Mouse (Mus musculus) bone marrow macrophage, adult 2 months (primary cell): ENCODE measurements at regions not wholly inside any gene's neighbourhood (a gene's known extent, or its start where the extent isn't known, plus 50 kb on each side); places are given as distances from the start of the nearest gene placed in this dataset.
A peak's percentile ranks its signal among the peaks of the same experiment; 100 is the strongest.

ENCODE experiments used
- H3K27ac ChIP-seq: 2 replicates; pipeline ENCODE4 v1.5.1; 2012; ENCODE audit warnings: low read depth, low read length; ENCODE audit not compliant: insufficient read depth
- H3K4me1 ChIP-seq: 2 replicates; pipeline ENCODE4 v1.6.1; 2012; ENCODE audit warnings: low read length; ENCODE audit not compliant: control insufficient read depth, insufficient read depth
- H3K4me3 ChIP-seq: 2 replicates; pipeline ENCODE4 v1.5.1; 2012; ENCODE audit warnings: mild to moderate bottlenecking, low read length, moderate library complexity; ENCODE audit not compliant: insufficient read depth
- CTCF ChIP-seq: IDR thresholded peaks from 2 replicates; pipeline ENCODE4 v1.5.1; 2012; ENCODE audit warnings: low read depth, mild to moderate bottlenecking, low read length, moderate library complexity
- POLR2A ChIP-seq: IDR thresholded peaks from 2 replicates; pipeline ENCODE4 v1.6.1; 2012; ENCODE audit warnings: mild to moderate bottlenecking, low read depth, low read length, borderline replicate concordance

DNA sequence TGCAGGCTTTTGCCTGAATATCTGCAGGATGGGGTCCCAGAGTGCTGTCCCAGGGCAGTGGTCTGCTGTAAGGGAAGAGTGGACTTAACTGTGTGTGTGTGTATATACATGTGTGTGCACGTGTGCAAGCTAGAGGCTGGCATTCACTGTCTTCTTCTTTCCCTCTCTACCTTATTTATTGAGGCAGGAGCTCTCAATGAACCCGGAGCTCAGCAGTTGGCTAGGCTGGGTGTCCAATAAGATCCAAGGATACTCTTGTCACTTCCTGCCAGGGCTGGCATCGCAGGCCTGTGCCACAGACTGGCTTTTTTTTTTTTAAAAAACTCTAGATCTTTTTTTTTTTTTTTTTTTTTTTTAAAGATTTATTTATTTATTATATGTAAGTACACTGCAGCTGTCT is 72.4 kb upstream of the Pmepa1 start:
- H3K4me3 ChIP-seq, result no peak overlapping the region
- TF ChIP-seq CTCF (no peak), POLR2A (no peak)
- peaks cover 28% of the 10 kb centered on the region for H3K4me1 ChIP-seq
- H3K27ac ChIP-seq, result no peak overlapping the region

DNA sequence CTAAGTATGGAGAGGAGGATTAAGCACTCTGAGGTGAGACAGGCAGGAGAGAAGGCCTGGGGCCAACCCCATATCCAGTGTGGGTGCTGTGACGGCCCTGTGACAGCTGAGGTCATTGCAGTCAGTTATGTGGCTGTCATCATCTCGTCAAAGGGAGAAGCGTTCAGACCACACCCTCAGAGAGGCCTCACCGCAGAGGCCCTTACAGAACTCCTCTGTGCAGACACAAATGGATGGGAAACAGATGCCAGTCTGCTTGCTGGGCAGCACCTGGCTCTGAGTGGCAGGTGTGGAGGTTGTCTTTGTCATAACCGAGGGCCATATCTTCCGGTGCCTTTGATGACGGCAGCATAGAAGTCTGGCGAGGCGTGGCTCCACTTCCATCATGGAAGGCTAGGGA is 73.2 kb upstream of the Pmepa1 start:
- TF ChIP-seq CTCF (no peak), POLR2A (no peak)
- no peak overlapping the region for H3K27ac ChIP-seq
- H3K4me3 ChIP-seq, result no peak overlapping the region
- H3K4me1 ChIP-seq, result peaks cover 28% of the 10 kb centered on the region

DNA sequence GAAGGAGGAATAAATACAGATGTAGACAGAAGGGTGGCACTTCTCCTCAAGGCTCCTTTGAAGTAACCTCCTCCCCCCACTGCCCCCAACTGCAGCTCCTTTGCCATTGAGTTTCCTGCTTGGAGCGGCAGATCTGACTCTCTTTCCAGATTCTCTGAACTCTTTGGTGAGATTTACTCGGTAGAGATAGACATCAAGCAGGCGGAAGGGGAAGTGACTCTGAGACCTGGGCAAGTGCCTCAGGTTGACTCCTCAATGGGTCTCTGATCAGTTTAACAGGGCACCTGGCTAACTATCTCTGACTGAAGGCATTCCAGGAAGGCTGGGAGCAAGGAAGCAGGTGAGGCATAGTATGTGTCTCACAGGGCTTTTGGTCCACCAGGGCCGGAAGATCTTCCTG is 73.6 kb upstream of the Pmepa1 start:
- H3K27ac ChIP-seq, result no peak overlapping the region
- H3K4me1 ChIP-seq, result peaks cover 28% of the 10 kb centered on the region
- no peak overlapping the region for H3K4me3 ChIP-seq
- TF ChIP-seq CTCF (no peak), POLR2A (no peak)

DNA sequence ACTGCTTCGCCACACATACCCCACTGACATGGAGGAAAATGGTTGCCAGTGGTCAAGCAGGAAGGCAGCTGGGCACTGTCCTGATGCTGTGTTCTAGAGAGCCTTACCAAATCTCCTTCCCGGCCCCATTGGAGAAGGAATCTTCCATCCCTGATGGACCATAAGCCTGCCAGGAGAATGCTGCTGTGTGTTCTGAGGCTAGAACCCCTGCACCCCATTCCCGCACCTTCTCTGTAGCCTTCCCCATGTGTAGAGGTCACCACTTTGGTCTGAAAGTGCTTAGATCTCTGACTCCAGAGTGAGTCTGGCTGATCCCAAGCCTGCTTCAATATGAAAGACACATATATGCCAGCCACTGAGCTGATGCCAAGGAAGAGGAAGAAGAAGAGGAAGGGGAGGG is 74.1 kb upstream of the Pmepa1 start:
- no peak overlapping the region for H3K4me3 ChIP-seq
- H3K4me1 ChIP-seq, result peaks cover 28% of the 10 kb centered on the region
- H3K27ac ChIP-seq, result no peak overlapping the region
- no peak for TF ChIP-seq CTCF
- TF ChIP-seq POLR2A, result no peak

DNA sequence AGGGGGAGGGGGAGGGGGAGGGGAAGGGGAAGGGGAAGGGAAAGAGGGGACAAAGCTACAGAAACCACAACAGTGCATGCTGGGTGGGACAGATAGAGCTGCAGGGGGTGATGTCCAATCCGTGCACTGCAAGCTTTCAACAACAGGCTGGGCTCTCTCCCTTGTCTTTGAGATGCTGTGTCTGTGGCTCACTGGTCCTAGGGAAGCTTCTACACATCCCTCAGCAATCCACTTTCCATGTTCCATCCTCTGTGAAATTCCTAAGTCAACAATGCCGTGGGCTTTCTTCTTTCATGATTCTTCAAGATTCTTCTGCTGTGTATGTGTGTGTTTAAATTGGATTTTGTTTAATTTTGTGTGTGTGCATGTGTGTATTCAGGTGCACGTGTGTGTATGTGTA is 74.5 kb upstream of the Pmepa1 start:
- H3K4me3 ChIP-seq, result no peak overlapping the region
- H3K27ac ChIP-seq, result no peak overlapping the region
- peaks cover 28% of the 10 kb centered on the region for H3K4me1 ChIP-seq
- no peak for TF ChIP-seq POLR2A
- no peak for TF ChIP-seq CTCF

DNA sequence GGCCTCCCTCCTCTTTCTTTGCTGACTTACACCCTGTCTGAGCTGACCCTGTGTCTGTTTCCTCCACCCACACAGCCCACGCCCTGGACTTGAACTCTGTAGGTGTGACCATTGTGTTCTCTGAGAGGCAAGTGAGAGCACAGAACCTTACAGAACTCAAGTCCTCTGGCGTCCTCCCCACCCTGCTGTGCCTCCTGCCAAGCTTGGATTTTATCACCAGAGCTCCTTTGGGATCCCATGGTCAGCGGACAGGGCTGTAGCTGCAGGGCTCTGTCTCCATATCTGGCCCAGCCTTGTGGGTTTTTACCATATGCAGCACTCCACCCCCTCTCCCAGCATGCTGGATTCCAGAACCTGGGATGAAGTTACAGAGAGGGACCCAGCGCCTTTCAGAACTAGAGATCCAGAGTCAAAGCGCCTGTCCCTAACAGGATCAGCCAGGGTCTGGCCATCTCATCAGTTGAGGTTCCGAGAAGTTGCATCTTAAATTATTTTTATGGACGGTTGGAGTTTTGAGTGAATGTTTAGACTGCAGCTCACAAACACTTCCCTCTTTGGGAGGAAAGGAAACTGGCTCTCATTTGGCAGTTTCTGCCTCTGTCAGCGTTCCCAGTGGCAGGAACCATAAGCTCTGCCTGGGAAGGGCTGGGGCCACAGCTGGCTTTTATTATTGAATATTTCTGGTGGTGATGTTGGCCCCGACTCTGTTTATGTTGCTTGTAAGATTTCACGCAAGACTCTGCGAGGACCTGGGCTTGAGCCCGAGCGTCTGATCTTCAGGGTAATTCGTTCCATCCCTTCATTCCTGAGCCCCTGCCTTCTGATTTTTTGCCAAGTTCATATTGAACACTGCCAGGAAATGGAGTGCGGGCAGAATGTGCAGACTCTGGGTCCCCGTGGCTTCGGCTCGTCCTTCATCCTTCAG is 75.8 kb upstream of the Pmepa1 start:
- H3K4me3 ChIP-seq, result peak overlapping the region; percentile 6; the same call in 1 of the 2 replicates

DNA sequence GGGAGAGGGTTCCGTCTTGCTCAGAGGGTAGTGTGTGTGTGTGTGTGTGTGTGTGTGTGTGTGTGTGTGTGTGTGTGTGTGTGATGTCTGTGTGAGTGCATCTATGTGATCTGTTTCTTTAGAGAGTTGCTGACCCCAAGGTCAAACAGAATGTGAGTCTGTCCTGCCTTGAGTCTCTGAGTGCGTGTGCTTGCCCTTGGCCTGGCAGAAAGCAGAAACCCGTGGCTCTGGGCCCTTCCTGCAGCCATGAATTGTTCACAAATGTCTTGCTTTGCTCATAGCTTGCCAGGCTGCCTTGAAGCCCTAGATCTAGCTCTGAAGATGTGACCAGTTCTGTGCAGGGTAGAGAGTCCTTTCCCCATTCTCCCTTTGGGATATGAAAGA is 76.4 kb upstream of the Pmepa1 start:
- Histone ChIP-seq H3K4me3 (peak overlapping the region; percentile 6; the same call in 1 of the 2 replicates), H3K4me1 (peaks cover 28% of the 10 kb centered on the region), H3K27ac (peak overlapping the region; percentile 77)
- TF ChIP-seq POLR2A (no peak), CTCF (no peak)

More for the DNA sequence above, 75.8 kb upstream of the Pmepa1 start:
- TF ChIP-seq CTCF (no peak), POLR2A (no peak)
- H3K4me1 ChIP-seq, result peaks cover 28% of the 10 kb centered on the region
- H3K27ac ChIP-seq, result peak overlapping the region; percentile 83

DNA sequence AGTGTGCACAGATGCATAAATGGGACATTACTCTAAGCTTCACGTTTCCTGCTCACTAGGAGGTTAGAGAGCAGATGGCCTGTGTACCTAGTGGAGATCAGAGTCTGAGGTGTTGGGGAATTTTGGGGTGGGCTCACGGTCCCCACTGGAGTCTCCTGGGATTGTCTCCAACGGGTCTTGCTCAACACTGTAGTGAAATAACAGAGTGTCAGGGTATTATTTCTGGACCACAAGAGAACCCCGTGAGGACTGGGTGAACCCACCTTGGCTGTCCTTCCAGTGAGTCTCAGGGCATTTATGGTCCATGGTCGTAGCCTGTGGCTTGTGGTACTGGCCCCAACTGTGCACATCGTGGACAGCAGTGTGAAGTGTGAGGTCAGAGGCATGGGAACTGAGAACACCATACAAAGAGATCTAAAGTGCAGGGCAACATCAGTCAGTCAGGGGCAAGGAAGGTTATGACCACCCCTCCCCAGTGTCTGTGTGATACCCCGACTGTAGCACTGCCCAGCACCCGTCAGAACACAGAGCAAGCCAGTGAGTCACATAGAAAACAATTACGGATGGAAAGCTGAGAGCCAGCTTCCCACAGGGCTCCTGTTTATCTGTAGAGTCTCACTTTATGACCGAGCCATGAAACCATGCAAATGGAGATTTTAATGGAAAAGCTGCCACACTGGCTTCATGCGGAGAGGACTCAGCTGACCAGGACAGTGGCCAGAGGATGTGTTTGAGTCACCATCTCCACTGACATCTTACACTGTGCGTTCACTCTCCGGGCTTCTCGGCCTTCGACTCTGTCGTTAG is 77.3 kb upstream of the Pmepa1 start:
- Histone ChIP-seq H3K4me1 (peaks cover 28% of the 10 kb centered on the region), H3K27ac (no peak overlapping the region), H3K4me3 (no peak overlapping the region)
- TF ChIP-seq POLR2A (no peak), CTCF (no peak)

DNA sequence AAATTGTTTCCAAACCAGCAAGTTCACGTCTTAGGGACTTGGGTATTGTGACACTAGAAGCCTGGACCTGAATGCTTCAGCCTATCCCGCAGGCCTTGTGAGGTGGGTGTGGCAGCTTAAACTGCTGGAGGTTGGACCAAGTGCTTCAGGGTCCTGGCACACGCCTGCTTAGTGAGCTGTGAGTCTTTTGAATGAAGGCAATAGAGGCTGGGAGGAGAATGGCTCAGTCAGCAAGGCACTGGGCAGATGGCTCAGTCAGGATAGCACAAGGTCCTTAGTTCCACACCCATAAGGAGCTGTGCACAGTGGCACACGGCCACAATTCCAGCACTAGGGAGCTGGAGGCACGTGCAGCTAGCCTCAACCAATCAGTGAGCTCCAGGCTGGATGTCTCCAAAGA is 80.5 kb upstream of the Pmepa1 start:
- TF ChIP-seq POLR2A, result no peak
- TF ChIP-seq CTCF, result no peak
- Histone ChIP-seq H3K27ac (no peak overlapping the region), H3K4me1 (peaks cover 11% of the 10 kb centered on the region), H3K4me3 (no peak overlapping the region)
